Mouse (Mus musculus): ENCODE results near the gene Tceal1.

Tceal1 gene

GRCm38 (mm10) chrX:136755464-136755863 lies 47.7 kb downstream of the Tceal1 start:
- no peak for DNase-seq (ENCODE audit: low spot score)

Data from MN1 (cell line).